Mouse (Mus musculus) liver, embryonic 15.5 days (tissue): ENCODE measurements around the gene Wdr60. TPM values are rescaled to one million over a fixed set of nuclear protein-coding genes. Genes with fewer than 3 reads are reported as not detected.

ENCODE experiments used
- ATAC-seq: fragments of 200-750 bp; cut with Nextera tagmentation; 2 replicates; pipeline ENCODE4 v1.8.0; 2017; ENCODE audit warnings: moderate number of reproducible peaks, mild to moderate bottlenecking, moderate library complexity; ENCODE audit not compliant: insufficient read depth
- H3K27ac ChIP-seq: fragments of 300-500 bp; sonication (generic); replicated peaks from 2 replicates; pipeline ENCODE4 v1.5.1; 2015; ENCODE audit warnings: mild to moderate bottlenecking, inconsistent platforms
- H3K27me3 ChIP-seq: fragments of 300-500 bp; sonication (generic); 2 replicates; pipeline ENCODE4 v1.6.1; 2015; ENCODE audit warnings: mild to moderate bottlenecking, inconsistent platforms
- H3K36me3 ChIP-seq: fragments of 300-500 bp; sonication (generic); replicated peaks from 2 replicates; pipeline ENCODE4 v1.6.1; 2015; ENCODE audit warnings: moderate library complexity, mild to moderate bottlenecking, inconsistent platforms
- H3K4me1 ChIP-seq: fragments of 300-500 bp; sonication (generic); replicated peaks from 2 replicates; pipeline ENCODE4 v1.6.1; 2015; ENCODE audit warnings: inconsistent platforms
- H3K4me2 ChIP-seq: fragments of 300-500 bp; sonication (generic); 2 replicates; pipeline ENCODE4 v1.6.1; 2015; ENCODE audit warnings: moderate library complexity, mild to moderate bottlenecking, inconsistent platforms
- H3K4me3 ChIP-seq: fragments of 300-500 bp; sonication (generic); replicated peaks from 2 replicates; pipeline ENCODE4 v1.5.1; 2015; ENCODE audit warnings: mild to moderate bottlenecking, inconsistent platforms
- H3K9ac ChIP-seq: fragments of 300-500 bp; sonication (generic); 2 replicates; pipeline ENCODE4 v1.6.1; 2015; ENCODE audit warnings: moderate library complexity, mild to moderate bottlenecking, inconsistent platforms
- H3K9me3 ChIP-seq: fragments of 300-500 bp; sonication (generic); replicated peaks from 2 replicates; pipeline ENCODE4 v1.6.1; 2016; ENCODE audit warnings: inconsistent platforms
- WGBS: fragments of 180-500 bp; shearing (Covaris S2); methylation state at CpG from one replicate; pipeline ENCODE4 v1.1.7; 2015; ENCODE audit warnings: mixed read lengths; ENCODE audit not compliant: insufficient replicate concordance; 5-methylcytosine and 5-hydroxymethylcytosine counted together
- polyA plus RNA-seq: library from polyadenylated mRNA; unstranded; fragments of >200 nt; fragmentation: Nextera tagmentation; extraction: Ambion mirVana; gene quantifications from 2 replicates; pipeline ENCODE4 v1.2.1, GENCODE M21; 2015

Gene Wdr60
- polyA plus RNA-seq, 1 experiment from 2014 or later = 3.1 TPM

- H3K4me3 ChIP-seq = no peak overlapping the region
- no peaks in the 10 kb centered on the region for H3K9me3 ChIP-seq
- H3K9ac ChIP-seq = no peak overlapping the region
- no peak overlapping the region for H3K4me2 ChIP-seq
- ATAC-seq = no peak
- 69% methylated on average over 6 of the region's 6 CpGs for WGBS
- H3K27ac ChIP-seq = no peak overlapping the region
- no peaks in the 10 kb centered on the region for H3K27me3 ChIP-seq
- H3K4me1 ChIP-seq = no peaks in the 10 kb centered on the region
- no peaks in the 10 kb centered on the region for H3K36me3 ChIP-seq
These were observed 79.4 kb downstream of the Wdr60 start for GRCm38 (mm10) chr12:116183212-116183935.

GRCm38 (mm10) chr12:116182376-116182775 lies 80.4 kb downstream of the Wdr60 start:
- no peak overlapping the region for H3K4me2 ChIP-seq
- H3K9me3 ChIP-seq = no peaks in the 10 kb centered on the region
- no peak overlapping the region for H3K27ac ChIP-seq
- no peak overlapping the region for H3K9ac ChIP-seq
- no peaks in the 10 kb centered on the region for H3K4me1 ChIP-seq
- no peaks in the 10 kb centered on the region for H3K36me3 ChIP-seq
- no peaks in the 10 kb centered on the region for H3K27me3 ChIP-seq
- no peak for ATAC-seq
- no peak overlapping the region for H3K4me3 ChIP-seq

DNA sequence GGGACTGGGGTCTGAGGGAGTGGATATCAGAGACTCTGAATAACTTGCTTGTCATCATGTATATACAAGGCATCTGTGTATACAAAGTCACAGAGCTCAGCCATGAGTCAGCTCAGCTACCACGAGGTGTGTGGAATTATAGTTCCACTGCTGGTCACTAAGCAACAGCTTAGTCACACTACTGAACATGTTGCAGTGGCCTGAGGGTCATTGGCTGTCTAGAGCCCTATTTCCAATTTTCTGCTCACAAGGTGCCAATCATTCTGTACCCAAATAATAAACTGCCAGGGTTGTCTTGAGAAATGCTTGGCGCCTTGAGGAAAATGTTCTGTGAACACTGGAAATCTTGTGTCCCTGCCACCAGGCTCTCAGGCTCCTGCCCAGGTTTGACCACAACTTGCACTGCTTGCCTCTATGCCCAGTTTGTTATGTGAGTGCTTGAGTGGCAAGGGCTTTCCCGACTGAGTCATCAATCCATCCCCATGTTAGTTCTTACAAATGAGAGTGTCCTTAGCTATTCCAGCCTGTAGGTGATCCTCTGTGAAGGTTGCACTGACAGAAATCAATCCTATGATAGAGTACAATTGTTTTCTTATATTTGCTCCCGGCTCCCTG lies 81.3 kb downstream of the Wdr60 start:
- no peak for ATAC-seq
- Histone ChIP-seq H3K9me3 (no peaks in the 10 kb centered on the region), H3K4me1 (no peaks in the 10 kb centered on the region), H3K27me3 (no peaks in the 10 kb centered on the region), H3K4me2 (no peak overlapping the region), H3K27ac (no peak overlapping the region), H3K36me3 (no peaks in the 10 kb centered on the region), H3K4me3 (no peak overlapping the region), H3K9ac (no peak overlapping the region)
- 49% methylated on average over 4 of the region's 4 CpGs for WGBS

GRCm38 (mm10) chr12:116176930-116177329 lies 85.9 kb downstream of the Wdr60 start:
- ATAC-seq = no peak
- Histone ChIP-seq H3K4me3 (no peak overlapping the region), H3K9ac (no peak overlapping the region), H3K36me3 (no peaks in the 10 kb centered on the region), H3K4me2 (no peak overlapping the region), H3K27me3 (no peaks in the 10 kb centered on the region), H3K9me3 (no peaks in the 10 kb centered on the region), H3K4me1 (no peaks in the 10 kb centered on the region), H3K27ac (no peak overlapping the region)
- WGBS = 46% methylated on average over 3 of the region's 3 CpGs

DNA sequence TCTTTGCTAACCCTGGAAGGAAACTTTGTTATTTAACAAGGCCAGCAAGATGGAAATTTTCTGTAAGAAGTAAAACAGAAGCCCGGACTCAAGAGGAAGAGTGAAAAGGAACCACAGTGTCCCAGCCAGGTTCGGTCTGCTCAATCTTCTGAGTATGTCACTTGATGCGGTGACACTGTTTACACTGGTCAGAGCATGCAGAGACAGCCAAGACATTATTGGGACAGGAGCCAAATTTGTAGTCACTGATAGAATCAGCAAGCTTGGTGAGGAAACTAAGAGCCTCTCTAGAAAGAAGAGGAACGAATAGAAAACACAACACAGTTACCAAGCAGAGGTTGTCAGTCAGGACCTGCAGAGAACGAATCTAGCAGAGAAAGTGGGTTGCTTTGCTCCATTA lies 93.2 kb downstream of the Wdr60 start:
- no peaks in the 10 kb centered on the region for H3K36me3 ChIP-seq
- H3K4me1 ChIP-seq = no peaks in the 10 kb centered on the region
- H3K27ac ChIP-seq = no peak overlapping the region
- no peaks in the 10 kb centered on the region for H3K27me3 ChIP-seq
- H3K4me3 ChIP-seq = no peak overlapping the region
- no peak overlapping the region for H3K4me2 ChIP-seq
- no peak overlapping the region for H3K9ac ChIP-seq
- no peaks in the 10 kb centered on the region for H3K9me3 ChIP-seq
- WGBS = 46% methylated on average over 5 of the region's 5 CpGs
- no peak for ATAC-seq

GRCm38 (mm10) chr12:116165368-116165767 lies 97.5 kb downstream of the Wdr60 start:
- Histone ChIP-seq H3K4me3 (no peak overlapping the region), H3K4me1 (no peaks in the 10 kb centered on the region), H3K36me3 (no peaks in the 10 kb centered on the region), H3K9ac (no peak overlapping the region), H3K27me3 (no peaks in the 10 kb centered on the region), H3K9me3 (no peaks in the 10 kb centered on the region), H3K4me2 (no peak overlapping the region), H3K27ac (no peak overlapping the region)
- no peak for ATAC-seq

DNA sequence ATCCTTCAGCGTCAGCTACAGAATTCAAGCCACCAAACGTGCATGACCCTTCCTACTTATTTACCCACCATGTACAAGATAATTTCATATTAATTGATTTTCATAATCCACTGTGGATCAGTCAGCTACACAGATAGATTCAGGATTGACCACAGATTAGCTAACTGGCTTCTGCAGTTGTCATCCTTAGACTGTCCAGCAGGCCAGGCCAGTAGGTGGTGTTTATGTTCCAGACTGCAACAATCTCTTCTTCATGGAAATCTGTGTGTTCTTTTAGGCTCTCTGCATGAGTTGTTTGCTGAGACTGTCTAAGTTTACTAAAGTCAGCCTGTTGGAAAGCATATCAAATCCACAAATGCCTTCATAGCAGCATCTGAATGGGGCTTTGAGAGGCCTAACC lies 103.1 kb downstream of the Wdr60 start:
- no peak overlapping the region for H3K27ac ChIP-seq
- no peak overlapping the region for H3K4me3 ChIP-seq
- no peak overlapping the region for H3K4me2 ChIP-seq
- WGBS = 77% methylated on average over 2 of the region's 2 CpGs
- H3K36me3 ChIP-seq = no peaks in the 10 kb centered on the region
- H3K27me3 ChIP-seq = no peaks in the 10 kb centered on the region
- H3K9me3 ChIP-seq = no peaks in the 10 kb centered on the region
- H3K4me1 ChIP-seq = no peaks in the 10 kb centered on the region
- no peak overlapping the region for H3K9ac ChIP-seq
- no peak for ATAC-seq

DNA sequence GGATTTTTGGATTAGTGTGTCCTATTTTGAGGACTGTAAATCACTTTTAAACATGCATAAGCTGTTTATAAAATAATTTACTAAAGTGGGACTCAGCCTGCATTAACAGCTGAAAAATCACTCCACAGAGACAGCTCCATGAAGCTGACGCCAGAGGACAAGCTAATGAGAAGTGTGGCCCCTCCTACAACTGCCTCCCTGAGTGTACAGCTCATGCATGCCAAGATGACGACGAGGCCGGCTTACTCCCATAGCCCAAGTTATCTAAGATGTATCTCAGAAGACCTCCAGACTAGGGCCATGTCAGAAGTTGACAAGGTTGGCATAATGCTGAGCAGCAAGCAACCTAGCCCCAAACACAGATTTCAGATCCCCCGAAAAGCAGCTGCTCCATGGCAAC lies 103.6 kb downstream of the Wdr60 start:
- Histone ChIP-seq H3K4me3 (no peak overlapping the region), H3K27ac (no peak overlapping the region)
- ATAC-seq = no peak

DNA sequence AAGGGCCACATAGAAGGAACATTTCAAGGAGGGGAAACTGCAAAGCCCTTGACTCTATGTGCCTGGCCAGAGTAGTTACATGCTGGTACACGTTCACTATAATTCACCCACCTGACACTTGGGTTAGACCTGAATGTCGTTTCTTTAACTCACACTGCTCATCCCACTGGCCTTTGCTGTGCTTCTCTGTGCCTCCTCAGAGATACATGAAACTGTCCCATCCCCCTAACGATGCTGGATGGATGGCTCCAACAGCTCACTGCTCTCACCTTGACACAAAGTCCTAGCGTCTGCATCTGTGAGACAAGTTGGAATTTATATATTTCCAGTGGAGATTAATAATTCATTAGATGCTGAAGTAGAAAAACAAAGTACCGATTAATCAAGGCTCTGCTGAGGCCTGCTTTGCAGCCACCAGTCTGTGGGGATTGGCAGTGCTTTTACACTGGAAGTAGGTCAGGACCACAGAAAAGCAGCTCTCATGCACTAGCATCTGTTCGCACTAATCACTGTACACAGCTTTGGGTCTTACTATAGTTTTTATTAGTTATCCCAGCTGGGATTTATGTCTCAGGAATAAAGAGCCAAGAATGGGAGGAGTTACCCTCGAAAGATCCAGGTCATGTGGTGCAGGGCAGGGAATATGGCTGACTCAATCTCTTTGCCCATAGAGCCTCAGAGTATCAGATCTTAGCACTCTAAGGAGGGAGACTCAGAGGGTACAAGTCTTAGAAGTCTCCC lies 105.9 kb downstream of the Wdr60 start:
- Histone ChIP-seq H3K36me3 (no peaks in the 10 kb centered on the region), H3K4me3 (no peak overlapping the region), H3K27ac (no peak overlapping the region), H3K4me2 (no peak overlapping the region), H3K9ac (no peak overlapping the region), H3K4me1 (no peaks in the 10 kb centered on the region), H3K9me3 (no peaks in the 10 kb centered on the region), H3K27me3 (no peaks in the 10 kb centered on the region)
- WGBS = 66% methylated on average over 7 of the region's 7 CpGs
- ATAC-seq = no peak

More for the DNA sequence above, 103.6 kb downstream of the Wdr60 start:
- 60% methylated on average over 5 of the region's 5 CpGs for WGBS
- Histone ChIP-seq H3K27me3 (no peaks in the 10 kb centered on the region), H3K9me3 (no peaks in the 10 kb centered on the region), H3K4me1 (no peaks in the 10 kb centered on the region), H3K4me2 (no peak overlapping the region), H3K36me3 (no peaks in the 10 kb centered on the region), H3K9ac (no peak overlapping the region)
